Mouse (Mus musculus): ENCODE measurements around the gene Hist2h2be.
"Not testable (repeated sequence)": the region's sequence is repeated elsewhere in the genome, so short reads cannot be mapped to it uniquely, and the experiment has no call there.

Hist2h2be gene

GRCm38 (mm10) chr3:96198601-96199251 is 22.2 kb upstream of the Hist2h2be start:
- not testable (repeated sequence) for DNase-seq (ENCODE audit: extremely low read depth, low read depth, low spot score)

GRCm38 (mm10) chr3:96199731-96200130 is 21.2 kb upstream of the Hist2h2be start:
- DNase-seq (ENCODE audit: extremely low read depth, low read depth, low spot score): no peak

GRCm38 (mm10) chr3:96207819-96208218 is 13.1 kb upstream of the Hist2h2be start:
- DNase-seq (ENCODE audit: extremely low read depth, low read depth, low spot score): no peak

GRCm38 (mm10) chr3:96209242-96209641 is 11.7 kb upstream of the Hist2h2be start:
- no peak for DNase-seq (ENCODE audit: extremely low read depth, low read depth, low spot score)

- DNase-seq (ENCODE audit: extremely low read depth, low read depth, low spot score): no peak
Observed at GRCm38 (mm10) chr3:96219191-96219641, 1.7 kb upstream of the Hist2h2be start.

GRCm38 (mm10) chr3:96219661-96220130 is 1.2 kb upstream of the Hist2h2be start, which contains the start of the genes Bola1 and Hist2h2ab:
Gene Bola1 (minus strand): TSS chr3:96219709.
Gene Hist2h2ab (plus strand): TSS chr3:96219865.
- peak; percentile 65 for DNase-seq (ENCODE audit: extremely low read depth, low read depth, low spot score)

- DNase-seq (ENCODE audit: extremely low read depth, low read depth, low spot score): not testable (repeated sequence)
Observed at GRCm38 (mm10) chr3:96220131-96220764, 671 bp upstream of the Hist2h2be start.

- no peak for DNase-seq (ENCODE audit: extremely low read depth, low read depth, low spot score)
Observed at GRCm38 (mm10) chr3:96221640-96222038, 720 bp downstream of the Hist2h2be start.

- no peak for DNase-seq (ENCODE audit: extremely low read depth, low read depth, low spot score)
Observed at GRCm38 (mm10) chr3:96222774-96223173, 1.9 kb downstream of the Hist2h2be start.

- no peak for DNase-seq (ENCODE audit: extremely low read depth, low read depth, low spot score)
Observed at GRCm38 (mm10) chr3:96225421-96225820, 4.5 kb downstream of the Hist2h2be start.

GRCm38 (mm10) chr3:96226695-96227648 is 6.1 kb downstream of the Hist2h2be start:
- no peak for DNase-seq (ENCODE audit: extremely low read depth, low read depth, low spot score)

- DNase-seq (ENCODE audit: extremely low read depth, low read depth, low spot score): no peak
Observed at GRCm38 (mm10) chr3:96228828-96229227, 7.9 kb downstream of the Hist2h2be start.

GRCm38 (mm10) chr3:96230404-96230803 is 9.5 kb downstream of the Hist2h2be start:
- DNase-seq (ENCODE audit: extremely low read depth, low read depth, low spot score): no peak

GRCm38 (mm10) chr3:96230910-96231757 is 10.2 kb downstream of the Hist2h2be start:
- DNase-seq (ENCODE audit: extremely low read depth, low read depth, low spot score): no peak

- DNase-seq (ENCODE audit: extremely low read depth, low read depth, low spot score): no peak
Observed at GRCm38 (mm10) chr3:96231758-96232120, 10.8 kb downstream of the Hist2h2be start.

GRCm38 (mm10) chr3:96234914-96235313 is 14.0 kb downstream of the Hist2h2be start:
- DNase-seq (ENCODE audit: extremely low read depth, low read depth, low spot score): no peak

GRCm38 (mm10) chr3:96235836-96236235 is 14.9 kb downstream of the Hist2h2be start:
- DNase-seq (ENCODE audit: extremely low read depth, low read depth, low spot score): no peak

- DNase-seq (ENCODE audit: extremely low read depth, low read depth, low spot score): no peak
Observed at GRCm38 (mm10) chr3:96236834-96237334, 16.0 kb downstream of the Hist2h2be start.

GRCm38 (mm10) chr3:96237335-96237903 is 16.5 kb downstream of the Hist2h2be start:
- DNase-seq (ENCODE audit: extremely low read depth, low read depth, low spot score): no peak
